Mouse (Mus musculus): ENCODE results near the gene Def8. TPM values are rescaled to one million over a fixed set of nuclear protein-coding genes. Genes with fewer than 3 reads are reported as not detected.

Gene Def8
- polyA plus RNA-seq, 1 experiment from 2014 or later: 35.7 TPM

DNA sequence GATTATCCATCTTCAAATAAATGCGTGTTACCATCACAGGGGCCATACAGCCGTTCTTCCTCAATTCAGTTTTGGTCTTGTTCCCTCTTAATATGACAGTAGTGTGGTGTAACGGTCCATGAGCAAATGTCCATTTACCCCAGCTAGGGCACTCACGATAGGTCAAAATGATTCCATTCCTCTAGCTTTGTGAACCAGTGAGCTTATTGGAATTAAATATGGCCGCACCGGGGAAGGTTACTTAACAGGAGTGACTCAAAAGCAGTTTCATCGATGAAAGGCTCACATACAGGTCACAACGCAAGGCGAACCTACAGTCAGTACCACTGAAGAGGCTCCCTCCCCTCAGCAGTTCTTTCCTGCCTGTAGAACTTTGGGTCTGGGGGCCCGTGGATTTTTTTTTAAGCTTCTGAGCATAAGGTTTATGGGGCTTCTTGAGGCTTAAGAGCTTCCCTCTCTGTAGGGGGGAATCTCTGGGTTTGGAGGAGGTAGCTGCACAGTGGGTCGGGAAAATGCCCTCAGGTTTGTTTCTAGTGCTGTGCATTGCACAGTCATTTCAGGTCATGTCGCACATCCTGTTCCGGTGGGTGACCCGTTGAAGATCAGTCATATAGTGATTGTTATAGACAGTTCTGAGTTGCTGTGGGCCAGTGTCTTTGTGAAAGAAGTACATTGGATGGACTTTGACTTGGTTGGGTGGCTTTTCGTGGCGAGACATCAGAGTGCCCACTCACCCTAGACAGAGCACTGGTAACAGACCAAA, 55.3 kb downstream of the Def8 start:
- no peak for ATAC-seq (ENCODE audit: low FRiP score, low TSS enrichment)
- H3K4me3 ChIP-seq (ENCODE audit: low read length): peak overlapping the region; percentile 76
- H3K36me3 ChIP-seq (ENCODE audit: control insufficient read depth, insufficient read depth, low read length): peaks cover 28% of the 10 kb centered on the region
- H3K9ac ChIP-seq (ENCODE audit: low read depth, low read length): peak overlapping the region; percentile 82
- H3K27me3 ChIP-seq (ENCODE audit: control insufficient read depth, insufficient read depth, low read length): no peaks in the 10 kb centered on the region
- peaks cover 10% of the 10 kb centered on the region for H3K4me1 ChIP-seq (ENCODE audit: control insufficient read depth, insufficient read depth, low read length)
- H3K4me2 ChIP-seq (replicated peaks; ENCODE audit: low read depth, low read length): peak overlapping the region; percentile 73
- no peaks in the 10 kb centered on the region for H3K9me3 ChIP-seq (ENCODE audit: control insufficient read depth, low read length)
- peak overlapping the region; percentile 95 for H3K27ac ChIP-seq (ENCODE audit: low read depth, low read length)
- WGBS: 34% methylated on average over 16 of the region's 16 CpGs

DNA sequence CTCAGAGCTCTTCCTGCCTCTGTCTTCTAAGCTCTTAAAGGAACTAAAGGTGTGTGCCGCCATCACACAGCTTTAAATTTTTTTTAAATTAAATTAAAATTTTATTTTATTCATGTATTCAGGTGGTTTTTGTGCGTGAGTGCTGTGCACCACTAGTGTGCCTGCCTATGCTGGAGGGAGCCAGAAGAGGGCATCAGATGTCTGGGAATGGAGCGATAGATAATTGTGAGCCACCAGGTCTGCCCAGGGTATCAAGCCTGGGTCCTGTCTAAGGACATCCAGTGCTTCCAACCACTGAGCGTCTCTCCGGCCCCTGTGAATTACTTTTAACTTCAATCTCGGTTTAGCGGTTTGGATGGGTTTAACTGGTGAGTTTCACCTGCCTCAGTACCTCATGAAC, 59.3 kb downstream of the Def8 start:
- H3K4me3 ChIP-seq (ENCODE audit: low read length): no peak overlapping the region
- H3K4me1 ChIP-seq (ENCODE audit: control insufficient read depth, insufficient read depth, low read length): peaks cover 10% of the 10 kb centered on the region
- ATAC-seq (ENCODE audit: low FRiP score, low TSS enrichment): no peak
- no peaks in the 10 kb centered on the region for H3K27me3 ChIP-seq (ENCODE audit: control insufficient read depth, insufficient read depth, low read length)
- no peak overlapping the region for H3K27ac ChIP-seq (ENCODE audit: low read depth, low read length)
- no peak overlapping the region for H3K4me2 ChIP-seq (replicated peaks; ENCODE audit: low read depth, low read length)
- no peaks in the 10 kb centered on the region for H3K9me3 ChIP-seq (ENCODE audit: control insufficient read depth, low read length)
- H3K36me3 ChIP-seq (ENCODE audit: control insufficient read depth, insufficient read depth, low read length): peaks cover 57% of the 10 kb centered on the region
- WGBS: 87% methylated on average over 7 of the region's 7 CpGs
- H3K9ac ChIP-seq (ENCODE audit: low read depth, low read length): no peak overlapping the region

DNA sequence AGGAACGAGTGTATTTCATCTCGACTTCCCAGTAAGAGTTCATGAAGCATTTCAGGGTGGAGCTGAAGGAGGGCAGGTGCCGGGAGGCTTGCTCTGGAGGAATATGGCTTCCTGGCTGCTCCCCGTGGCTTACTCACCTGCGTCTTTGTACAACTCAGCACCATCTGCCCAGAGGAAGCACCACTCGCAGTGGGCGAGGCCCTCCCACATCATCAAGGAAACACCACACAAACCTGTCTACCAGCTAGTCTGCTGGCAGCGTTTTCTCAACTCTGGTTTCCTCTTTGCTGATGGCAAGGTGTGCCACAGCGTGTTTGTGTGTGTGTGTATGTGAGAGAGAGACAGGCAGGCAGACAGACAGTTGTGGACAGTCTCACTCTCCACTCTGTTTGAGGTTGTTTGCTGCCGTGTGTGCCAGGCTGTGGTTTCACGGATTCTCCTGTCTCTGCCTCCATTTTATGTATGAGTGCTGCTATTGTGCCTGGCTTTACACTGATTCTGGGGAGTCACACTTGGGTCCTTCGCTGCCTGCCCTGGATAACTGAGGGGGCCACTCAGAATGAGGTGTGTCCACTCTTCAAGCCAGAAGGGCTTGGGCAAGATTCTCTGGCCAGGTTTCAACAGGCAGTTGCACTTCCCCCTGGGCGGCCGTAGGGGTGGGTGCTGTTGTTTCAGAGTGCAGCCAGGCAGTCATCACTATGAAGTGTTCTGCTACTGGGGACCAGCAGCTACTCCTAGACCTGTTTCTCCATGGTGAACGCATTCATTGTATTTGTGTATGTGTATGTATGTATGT, 68.2 kb downstream of the Def8 start:
- Histone ChIP-seq H3K36me3 (ENCODE audit: control insufficient read depth, insufficient read depth, low read length) (peaks cover 96% of the 10 kb centered on the region), H3K4me3 (ENCODE audit: low read length) (no peak overlapping the region), H3K27ac (ENCODE audit: low read depth, low read length) (no peak overlapping the region), H3K9ac (ENCODE audit: low read depth, low read length) (no peak overlapping the region), H3K9me3 (ENCODE audit: control insufficient read depth, low read length) (no peaks in the 10 kb centered on the region), H3K27me3 (ENCODE audit: control insufficient read depth, insufficient read depth, low read length) (no peaks in the 10 kb centered on the region), H3K4me1 (ENCODE audit: control insufficient read depth, insufficient read depth, low read length) (no peaks in the 10 kb centered on the region), H3K4me2 (replicated peaks; ENCODE audit: low read depth, low read length) (no peak overlapping the region)
- ATAC-seq (ENCODE audit: low FRiP score, low TSS enrichment): no peak
- 92% methylated on average over 15 of the region's 15 CpGs for WGBS

- no peak overlapping the region for H3K27ac ChIP-seq (ENCODE audit: low read depth, low read length)
- ATAC-seq (ENCODE audit: low FRiP score, low TSS enrichment): no peak
- 95% methylated on average over 9 of the region's 9 CpGs for WGBS
Observed at GRCm38 (mm10) chr8:123492898-123493297, 69.6 kb downstream of the Def8 start.

GRCm38 (mm10) chr8:123497699-123498098, 74.4 kb downstream of the Def8 start:
- Histone ChIP-seq H3K4me2 (replicated peaks; ENCODE audit: low read depth, low read length) (no peak overlapping the region), H3K36me3 (ENCODE audit: control insufficient read depth, insufficient read depth, low read length) (peaks cover 94% of the 10 kb centered on the region), H3K4me3 (ENCODE audit: low read length) (no peak overlapping the region), H3K4me1 (ENCODE audit: control insufficient read depth, insufficient read depth, low read length) (no peaks in the 10 kb centered on the region), H3K9ac (ENCODE audit: low read depth, low read length) (no peak overlapping the region), H3K27me3 (ENCODE audit: control insufficient read depth, insufficient read depth, low read length) (no peaks in the 10 kb centered on the region), H3K27ac (ENCODE audit: low read depth, low read length) (no peak overlapping the region), H3K9me3 (ENCODE audit: control insufficient read depth, low read length) (no peaks in the 10 kb centered on the region)
- 88% methylated on average over 4 of the region's 4 CpGs for WGBS
- ATAC-seq (ENCODE audit: low FRiP score, low TSS enrichment): no peak

More at GRCm38 (mm10) chr8:123492898-123493297, 69.6 kb downstream of the Def8 start:
- no peaks in the 10 kb centered on the region for H3K27me3 ChIP-seq (ENCODE audit: control insufficient read depth, insufficient read depth, low read length)
- H3K9me3 ChIP-seq (ENCODE audit: control insufficient read depth, low read length): no peaks in the 10 kb centered on the region
- no peaks in the 10 kb centered on the region for H3K4me1 ChIP-seq (ENCODE audit: control insufficient read depth, insufficient read depth, low read length)
- H3K36me3 ChIP-seq (ENCODE audit: control insufficient read depth, insufficient read depth, low read length): peaks cover 94% of the 10 kb centered on the region
- no peak overlapping the region for H3K4me3 ChIP-seq (ENCODE audit: low read length)
- H3K4me2 ChIP-seq (replicated peaks; ENCODE audit: low read depth, low read length): no peak overlapping the region
- H3K9ac ChIP-seq (ENCODE audit: low read depth, low read length): no peak overlapping the region

DNA sequence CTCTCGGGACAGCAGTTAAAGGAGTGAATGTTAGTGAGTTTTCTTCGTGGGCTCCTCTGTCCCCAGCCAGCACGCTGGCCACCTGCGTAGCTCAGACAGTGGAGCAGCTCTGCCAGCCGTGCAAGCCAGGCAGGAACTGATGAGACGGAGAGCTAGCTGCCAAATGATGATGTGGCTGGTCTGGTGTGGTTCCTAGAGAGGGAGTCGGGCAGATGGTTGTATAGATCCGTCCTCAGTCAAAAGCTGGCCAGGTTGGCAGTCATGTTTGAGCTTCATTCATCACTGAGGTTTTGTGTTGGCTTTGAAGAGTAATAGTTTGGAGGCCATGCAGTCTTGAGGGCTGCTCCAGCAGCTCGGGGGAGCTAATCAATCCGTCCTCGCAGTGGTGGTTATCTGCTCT, 75.6 kb downstream of the Def8 start:
- no peak overlapping the region for H3K4me2 ChIP-seq (replicated peaks; ENCODE audit: low read depth, low read length)
- no peak for ATAC-seq (ENCODE audit: low FRiP score, low TSS enrichment)

GRCm38 (mm10) chr8:123499556-123499955, 76.2 kb downstream of the Def8 start:
- H3K27ac ChIP-seq (ENCODE audit: low read depth, low read length): no peak overlapping the region
- H3K9ac ChIP-seq (ENCODE audit: low read depth, low read length): no peak overlapping the region
- 92% methylated on average over 11 of the region's 11 CpGs for WGBS
- H3K27me3 ChIP-seq (ENCODE audit: control insufficient read depth, insufficient read depth, low read length): no peaks in the 10 kb centered on the region
- H3K36me3 ChIP-seq (ENCODE audit: control insufficient read depth, insufficient read depth, low read length): peaks cover 91% of the 10 kb centered on the region
- H3K4me1 ChIP-seq (ENCODE audit: control insufficient read depth, insufficient read depth, low read length): peaks cover 5% of the 10 kb centered on the region; the same call in 1 of the 2 replicates
- no peak for ATAC-seq (ENCODE audit: low FRiP score, low TSS enrichment)
- H3K4me2 ChIP-seq (replicated peaks; ENCODE audit: low read depth, low read length): no peak overlapping the region
- no peak overlapping the region for H3K4me3 ChIP-seq (ENCODE audit: low read length)
- H3K9me3 ChIP-seq (ENCODE audit: control insufficient read depth, low read length): no peaks in the 10 kb centered on the region

More for the DNA sequence above, 75.6 kb downstream of the Def8 start:
- Histone ChIP-seq H3K27ac (ENCODE audit: low read depth, low read length) (no peak overlapping the region), H3K9me3 (ENCODE audit: control insufficient read depth, low read length) (no peaks in the 10 kb centered on the region), H3K4me3 (ENCODE audit: low read length) (no peak overlapping the region), H3K4me1 (ENCODE audit: control insufficient read depth, insufficient read depth, low read length) (no peaks in the 10 kb centered on the region), H3K9ac (ENCODE audit: low read depth, low read length) (no peak overlapping the region), H3K36me3 (ENCODE audit: control insufficient read depth, insufficient read depth, low read length) (peaks cover 94% of the 10 kb centered on the region), H3K27me3 (ENCODE audit: control insufficient read depth, insufficient read depth, low read length) (no peaks in the 10 kb centered on the region)
- 92% methylated on average over 11 of the region's 11 CpGs for WGBS

DNA sequence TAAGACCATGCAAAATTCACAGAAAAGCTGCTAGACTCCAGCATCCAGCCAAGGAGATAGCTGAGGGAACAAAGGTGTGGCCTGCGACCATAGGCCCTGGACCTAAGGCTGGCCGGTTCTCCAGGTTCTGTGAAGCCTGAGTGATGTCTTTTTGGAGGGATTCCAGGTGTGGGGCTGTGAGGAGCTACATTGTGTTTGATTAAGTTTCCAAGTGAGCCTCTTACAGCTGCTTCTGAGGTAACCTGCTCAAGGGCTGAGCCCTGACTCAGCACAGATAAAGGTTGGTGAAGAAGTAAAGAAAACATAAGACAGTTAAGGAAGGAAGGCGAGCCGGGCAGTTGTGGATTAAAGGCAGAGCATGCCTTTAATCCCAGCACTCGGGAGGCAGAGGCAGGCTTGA, 78.9 kb downstream of the Def8 start:
- no peak for ATAC-seq (ENCODE audit: low FRiP score, low TSS enrichment)
- no peak overlapping the region for H3K9ac ChIP-seq (ENCODE audit: low read depth, low read length)
- no peak overlapping the region for H3K4me2 ChIP-seq (replicated peaks; ENCODE audit: low read depth, low read length)
- H3K36me3 ChIP-seq (ENCODE audit: control insufficient read depth, insufficient read depth, low read length): peaks cover 74% of the 10 kb centered on the region
- no peaks in the 10 kb centered on the region for H3K9me3 ChIP-seq (ENCODE audit: control insufficient read depth, low read length)
- 91% methylated on average over 5 of the region's 5 CpGs for WGBS
- peaks cover 12% of the 10 kb centered on the region for H3K4me1 ChIP-seq (ENCODE audit: control insufficient read depth, insufficient read depth, low read length)
- H3K4me3 ChIP-seq (ENCODE audit: low read length): no peak overlapping the region
- no peak overlapping the region for H3K27ac ChIP-seq (ENCODE audit: low read depth, low read length)
- H3K27me3 ChIP-seq (ENCODE audit: control insufficient read depth, insufficient read depth, low read length): no peaks in the 10 kb centered on the region
